Mouse (Mus musculus) ES-E14 (cell line): ENCODE data around the gene Dgkb. TPM values are rescaled to one million over a fixed set of nuclear protein-coding genes. Genes with fewer than 3 reads are reported as not detected.

Experiments
- DNase-seq: peaks from one replicate; pipeline ENCODE4 v3.0.0-alpha.2; 2013; ENCODE audit warnings: low read depth, low spot score
- H3K27ac ChIP-seq: 2 replicates; pipeline ENCODE4 v1.5.1; 2012; ENCODE audit warnings: low read depth, mild to moderate bottlenecking, low read length, moderate library complexity, mixed read lengths; ENCODE audit not compliant: poor library complexity, insufficient read depth, severe bottlenecking
- H3K36me3 ChIP-seq: 2 replicates; pipeline ENCODE4 v1.6.1; 2012; ENCODE audit warnings: mild to moderate bottlenecking, low read length, moderate library complexity, mixed read lengths; ENCODE audit not compliant: control insufficient read depth, poor library complexity, insufficient read depth, severe bottlenecking
- H3K4me1 ChIP-seq, 2 experiments: fragments of 150-350 bp in 1 of 2; sonication (generic) in 1 of 2; 2 replicates each; pipeline ENCODE4 v1.6.1; 2012; ENCODE audit warnings: low read length in 2 of 2, mild to moderate bottlenecking in 1 of 2, mixed read lengths in 1 of 2; ENCODE audit not compliant: control insufficient read depth in 2 of 2, insufficient read depth in 2 of 2, poor library complexity in 1 of 2
- H3K4me3 ChIP-seq, 2 experiments: fragments of 150-350 bp in 1 of 2; sonication (generic) in 1 of 2; 2 replicates each; pipeline ENCODE4 v1.5.1; 2012; ENCODE audit warnings: low read length in 2 of 2, low read depth in 1 of 2, mild to moderate bottlenecking in 1 of 2, mixed read lengths in 1 of 2; ENCODE audit not compliant: insufficient read depth in 1 of 2, poor library complexity in 1 of 2, severe bottlenecking in 1 of 2
- H3K9ac ChIP-seq: 2 replicates; pipeline ENCODE4 v1.6.1; 2012; ENCODE audit warnings: low read depth, mild to moderate bottlenecking, low read length, mixed read lengths; ENCODE audit not compliant: poor library complexity, insufficient read depth, severe bottlenecking
- H3K9me3 ChIP-seq: fragments of 150-350 bp; sonication (generic); 2 replicates; pipeline ENCODE4 v1.6.1; 2012; ENCODE audit warnings: low read depth, mild to moderate bottlenecking, low read length; ENCODE audit not compliant: control insufficient read depth, insufficient read depth
- CHD2 ChIP-seq: IDR thresholded peaks from 2 replicates; pipeline ENCODE4 v1.6.1; 2014; ENCODE audit warnings: mild to moderate bottlenecking, low read depth, low read length, inconsistent platforms
- HCFC1 ChIP-seq: IDR thresholded peaks from 2 replicates; pipeline ENCODE4 v1.6.1; 2012; ENCODE audit warnings: low read length, inconsistent platforms, borderline replicate concordance; ENCODE audit not compliant: insufficient read depth
- MAFK ChIP-seq: IDR thresholded peaks from 2 replicates; pipeline ENCODE4 v1.6.1; 2014; ENCODE audit warnings: mild to moderate bottlenecking, low read depth, low read length, inconsistent platforms; ENCODE audit not compliant: insufficient read depth
- ZC3H11A ChIP-seq: IDR thresholded peaks from 2 replicates; pipeline ENCODE4 v1.6.1; 2012; ENCODE audit warnings: low read depth, mild to moderate bottlenecking, inconsistent platforms, low read length, borderline replicate concordance
- ZNF384 ChIP-seq: IDR thresholded peaks from 2 replicates; pipeline ENCODE4 v1.6.1; 2012; ENCODE audit warnings: low read depth, low read length, inconsistent platforms
- in situ Hi-C, 2 experiments: fragments of 600-800 bp; cut with MboI; formaldehyde crosslinking; loops; one replicate each; pipeline ENCODE4 v1.15.1; 2025; ENCODE audit warnings: low sequenced_read_pairs in 2 of 2, inconsistent platforms in 1 of 2; ENCODE audit not compliant: unreplicated experiment in 2 of 2
- total RNA-seq: library from RNA; depleted of rRNA; stranded (reverse); fragments of 300-350 nt; gene quantifications from 2 replicates; pipeline ENCODE4 v1.2.3, GENCODE M21; 2012

The Dgkb gene
- total RNA-seq, 1 experiment = 0.36 TPM

GRCm38 (mm10) chr12:37891336-37891735 lies 73.8 kb downstream of the Dgkb start:
- Histone ChIP-seq H3K9ac (no peak overlapping the region), H3K4me1 (no peaks in the 10 kb centered on the region), H3K36me3 (no peaks in the 10 kb centered on the region), H3K4me3 (no peak overlapping the region), H3K27ac (no peak overlapping the region), H3K9me3 (no peaks in the 10 kb centered on the region)
- TF ChIP-seq CHD2 (no peak), ZC3H11A (no peak), HCFC1 (no peak), MAFK (no peak), ZNF384 (no peak)
- in situ Hi-C loops = no loop called here
- DNase-seq = no peak

GRCm38 (mm10) chr12:37942163-37942562 lies 124.6 kb downstream of the Dgkb start:
- in situ Hi-C loops = no loop called here
- Histone ChIP-seq H3K9ac (no peak overlapping the region), H3K4me1 (no peaks in the 10 kb centered on the region), H3K9me3 (no peaks in the 10 kb centered on the region), H3K36me3 (no peaks in the 10 kb centered on the region), H3K27ac (no peak overlapping the region), H3K4me3 (no peak overlapping the region)
- TF ChIP-seq ZNF384 (no peak), MAFK (no peak), CHD2 (no peak), ZC3H11A (no peak), HCFC1 (no peak)
- DNase-seq = no peak

GRCm38 (mm10) chr12:37956193-37956592 lies 138.7 kb downstream of the Dgkb start:
- Histone ChIP-seq H3K4me3 (no peak overlapping the region), H3K9ac (no peak overlapping the region), H3K27ac (no peak overlapping the region), H3K36me3 (no peaks in the 10 kb centered on the region), H3K4me1 (no peaks in the 10 kb centered on the region), H3K9me3 (no peaks in the 10 kb centered on the region)
- no peak for TF ChIP-seq CHD2
- no peak for TF ChIP-seq ZNF384
- TF ChIP-seq MAFK = no peak
- TF ChIP-seq HCFC1 = no peak
- no peak for TF ChIP-seq ZC3H11A
- in situ Hi-C loops = no loop called here
- no peak for DNase-seq

GRCm38 (mm10) chr12:37971482-37971881 lies 154.0 kb downstream of the Dgkb start:
- no peaks in the 10 kb centered on the region for H3K4me1 ChIP-seq
- H3K4me3 ChIP-seq = no peak overlapping the region
- no peaks in the 10 kb centered on the region for H3K9me3 ChIP-seq
- H3K9ac ChIP-seq = no peak overlapping the region
- in situ Hi-C loops = no loop called here
- H3K27ac ChIP-seq = no peak overlapping the region
- no peaks in the 10 kb centered on the region for H3K36me3 ChIP-seq
- DNase-seq = no peak
- TF ChIP-seq MAFK (no peak), HCFC1 (no peak), ZNF384 (no peak), CHD2 (no peak)

- H3K9ac ChIP-seq = no peak overlapping the region
- H3K4me1 ChIP-seq = no peaks in the 10 kb centered on the region
- in situ Hi-C loops = no loop called here
- no peak overlapping the region for H3K4me3 ChIP-seq
- H3K9me3 ChIP-seq = no peaks in the 10 kb centered on the region
- no peak overlapping the region for H3K27ac ChIP-seq
- no peak for TF ChIP-seq MAFK
- no peak for TF ChIP-seq HCFC1
- TF ChIP-seq ZC3H11A = no peak
- no peak for TF ChIP-seq ZNF384
- no peak for TF ChIP-seq CHD2
- no peaks in the 10 kb centered on the region for H3K36me3 ChIP-seq
- no peak for DNase-seq
These were observed 161.1 kb downstream of the Dgkb start for GRCm38 (mm10) chr12:37978498-37979187.
